Mouse (Mus musculus): ENCODE data around the gene Cubn. TPM values are rescaled to one million over a fixed set of nuclear protein-coding genes. Genes with fewer than 3 reads are reported as not detected.
A peak's percentile ranks its signal among the peaks of the same experiment; 100 is the strongest.

Cubn gene
- polyA plus RNA-seq, 1 experiment from 2014 or later = 0.32 TPM

DNA sequence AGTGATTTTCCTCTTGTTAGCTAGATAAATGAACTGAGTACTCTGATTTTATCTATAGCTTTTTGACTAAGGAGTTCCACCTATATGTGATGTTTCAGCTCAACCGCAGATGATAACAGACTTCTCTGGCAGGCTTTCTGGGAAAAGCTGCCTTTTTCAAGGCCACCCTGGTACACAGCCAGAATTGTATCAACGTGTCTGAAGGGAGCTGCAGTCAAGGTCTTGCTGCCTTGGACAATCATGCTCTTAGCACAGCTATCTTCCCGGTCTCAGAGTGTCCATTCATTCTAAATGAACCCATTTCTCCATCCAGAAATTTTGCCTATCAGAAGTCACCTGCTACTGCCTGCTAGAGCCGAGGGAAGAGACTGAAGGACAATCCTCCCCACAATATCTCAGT lies 35.9 kb upstream of the Cubn start:
- no peak overlapping the region for H3K9ac ChIP-seq (replicated peaks; ENCODE audit: low read length)
- H3K27me3 ChIP-seq (ENCODE audit: control insufficient read depth, insufficient read depth, low read length) = no peaks in the 10 kb centered on the region
- DNase-seq (ENCODE audit: low spot score) (no peak), ATAC-seq (replicated peaks; ENCODE audit: insufficient number of reproducible peaks, low FRiP score, low TSS enrichment, low read depth) (no peak)
- H3K4me3 ChIP-seq (ENCODE audit: low read depth, low read length) = no peak overlapping the region
- WGBS = 80% methylated on average over 4 of the region's 4 CpGs
- no peak overlapping the region for H3K27ac ChIP-seq (replicated peaks; ENCODE audit: low read depth, low read length)
- H3K36me3 ChIP-seq (replicated peaks; ENCODE audit: control insufficient read depth, insufficient read depth, low read depth, low read length) = no peaks in the 10 kb centered on the region
- H3K9me3 ChIP-seq (replicated peaks; ENCODE audit: control insufficient read depth, low read length) = no peaks in the 10 kb centered on the region
- no peak overlapping the region for H3K4me2 ChIP-seq (ENCODE audit: low read depth, low read length)
- no peaks in the 10 kb centered on the region for H3K4me1 ChIP-seq (ENCODE audit: control insufficient read depth, insufficient read depth, low read length)

DNA sequence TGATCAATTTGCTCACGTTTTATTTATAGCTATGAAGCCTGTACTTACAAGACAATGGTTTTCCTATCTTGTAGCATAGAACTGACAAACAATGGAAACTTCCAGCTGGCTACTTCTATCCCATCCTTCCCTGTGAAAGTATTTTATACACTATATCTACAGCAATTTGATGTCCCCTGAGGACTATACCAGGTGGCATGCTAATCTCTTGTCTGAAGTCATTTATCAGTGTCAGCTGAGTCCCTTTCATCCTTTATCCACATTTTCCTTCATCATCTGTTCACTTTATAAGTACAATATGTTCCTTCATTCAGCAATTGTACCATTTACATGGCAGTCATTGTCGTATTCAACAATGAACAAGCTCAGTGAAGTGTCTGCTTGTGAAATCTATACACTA lies 35.5 kb upstream of the Cubn start:
- no peaks in the 10 kb centered on the region for H3K36me3 ChIP-seq (replicated peaks; ENCODE audit: control insufficient read depth, insufficient read depth, low read depth, low read length)
- no peaks in the 10 kb centered on the region for H3K4me1 ChIP-seq (ENCODE audit: control insufficient read depth, insufficient read depth, low read length)
- ATAC-seq (replicated peaks; ENCODE audit: insufficient number of reproducible peaks, low FRiP score, low TSS enrichment, low read depth) (no peak), DNase-seq (ENCODE audit: low spot score) (no peak)
- H3K27ac ChIP-seq (replicated peaks; ENCODE audit: low read depth, low read length) = no peak overlapping the region
- no peak overlapping the region for H3K9ac ChIP-seq (replicated peaks; ENCODE audit: low read length)
- H3K4me2 ChIP-seq (ENCODE audit: low read depth, low read length) = no peak overlapping the region
- no peaks in the 10 kb centered on the region for H3K9me3 ChIP-seq (replicated peaks; ENCODE audit: control insufficient read depth, low read length)
- H3K27me3 ChIP-seq (ENCODE audit: control insufficient read depth, insufficient read depth, low read length) = no peaks in the 10 kb centered on the region
- WGBS = 61% methylated on average over 2 of the region's 2 CpGs
- no peak overlapping the region for H3K4me3 ChIP-seq (ENCODE audit: low read depth, low read length)

- Histone ChIP-seq H3K4me3 (ENCODE audit: low read depth, low read length) (no peak overlapping the region), H3K9me3 (replicated peaks; ENCODE audit: control insufficient read depth, low read length) (no peaks in the 10 kb centered on the region), H3K4me2 (ENCODE audit: low read depth, low read length) (no peak overlapping the region), H3K27me3 (ENCODE audit: control insufficient read depth, insufficient read depth, low read length) (no peaks in the 10 kb centered on the region), H3K4me1 (ENCODE audit: control insufficient read depth, insufficient read depth, low read length) (no peaks in the 10 kb centered on the region), H3K36me3 (replicated peaks; ENCODE audit: control insufficient read depth, insufficient read depth, low read depth, low read length) (no peaks in the 10 kb centered on the region), H3K9ac (replicated peaks; ENCODE audit: low read length) (no peak overlapping the region), H3K27ac (replicated peaks; ENCODE audit: low read depth, low read length) (no peak overlapping the region)
- DNase-seq (ENCODE audit: low spot score) = no peak
- WGBS = 90% methylated on average over 2 of the region's 2 CpGs
- ATAC-seq (replicated peaks; ENCODE audit: insufficient number of reproducible peaks, low FRiP score, low TSS enrichment, low read depth) = no peak
Observed at GRCm38 (mm10) chr2:13526205-13526604, 34.6 kb upstream of the Cubn start.

GRCm38 (mm10) chr2:13523540-13524456 lies 32.2 kb upstream of the Cubn start:
- no peaks in the 10 kb centered on the region for H3K27me3 ChIP-seq (ENCODE audit: control insufficient read depth, insufficient read depth, low read length)
- H3K9ac ChIP-seq (replicated peaks; ENCODE audit: low read length) = no peak overlapping the region
- no peak for DNase-seq (ENCODE audit: low spot score)
- no peak overlapping the region for H3K4me3 ChIP-seq (ENCODE audit: low read depth, low read length)
- 0 out of 2 replicates have a peak, but pooled peaks have one; percentile 52 for ATAC-seq (replicated peaks; ENCODE audit: insufficient number of reproducible peaks, low FRiP score, low TSS enrichment, low read depth)
- 64% methylated on average over 8 of the region's 8 CpGs for WGBS
- H3K36me3 ChIP-seq (replicated peaks; ENCODE audit: control insufficient read depth, insufficient read depth, low read depth, low read length) = no peaks in the 10 kb centered on the region
- H3K27ac ChIP-seq (replicated peaks; ENCODE audit: low read depth, low read length) = no peak overlapping the region
- no peaks in the 10 kb centered on the region for H3K9me3 ChIP-seq (replicated peaks; ENCODE audit: control insufficient read depth, low read length)
- no peak overlapping the region for H3K4me2 ChIP-seq (ENCODE audit: low read depth, low read length)
- H3K4me1 ChIP-seq (ENCODE audit: control insufficient read depth, insufficient read depth, low read length) = no peaks in the 10 kb centered on the region

- DNase-seq (ENCODE audit: low spot score) (no peak), ATAC-seq (replicated peaks; ENCODE audit: insufficient number of reproducible peaks, low FRiP score, low TSS enrichment, low read depth) (no peak)
- WGBS = 71% methylated on average over 8 of the region's 8 CpGs
- no peaks in the 10 kb centered on the region for H3K9me3 ChIP-seq (replicated peaks; ENCODE audit: control insufficient read depth, low read length)
- no peak overlapping the region for H3K4me2 ChIP-seq (ENCODE audit: low read depth, low read length)
- no peaks in the 10 kb centered on the region for H3K36me3 ChIP-seq (replicated peaks; ENCODE audit: control insufficient read depth, insufficient read depth, low read depth, low read length)
- H3K9ac ChIP-seq (replicated peaks; ENCODE audit: low read length) = no peak overlapping the region
- no peaks in the 10 kb centered on the region for H3K27me3 ChIP-seq (ENCODE audit: control insufficient read depth, insufficient read depth, low read length)
- no peak overlapping the region for H3K27ac ChIP-seq (replicated peaks; ENCODE audit: low read depth, low read length)
- no peak overlapping the region for H3K4me3 ChIP-seq (ENCODE audit: low read depth, low read length)
- H3K4me1 ChIP-seq (ENCODE audit: control insufficient read depth, insufficient read depth, low read length) = no peaks in the 10 kb centered on the region
Observed at GRCm38 (mm10) chr2:13522106-13522505, 30.5 kb upstream of the Cubn start.

DNA sequence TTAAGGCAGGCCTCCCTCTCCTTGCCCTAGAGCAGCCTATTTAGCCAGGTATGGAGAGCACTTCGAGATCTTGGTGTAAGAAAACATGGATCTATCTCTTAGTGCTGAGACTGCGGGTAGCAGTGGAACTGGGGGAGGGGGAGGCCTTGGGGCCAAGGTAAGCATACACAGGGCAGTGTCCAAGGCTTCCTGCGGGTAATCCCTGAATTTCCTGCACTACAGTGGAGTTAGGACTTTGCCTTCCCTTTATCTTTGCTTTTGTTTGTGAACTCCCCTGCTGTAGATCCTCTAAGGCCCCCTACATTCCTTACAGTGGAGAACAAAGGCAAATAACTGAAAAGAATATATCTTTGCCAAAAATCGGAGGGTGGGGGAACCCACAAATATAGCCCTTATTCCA lies 23.3 kb upstream of the Cubn start:
- ATAC-seq (replicated peaks; ENCODE audit: insufficient number of reproducible peaks, low FRiP score, low TSS enrichment, low read depth) = no peak
- no peak overlapping the region for H3K27ac ChIP-seq (replicated peaks; ENCODE audit: low read depth, low read length)
- H3K36me3 ChIP-seq (replicated peaks; ENCODE audit: control insufficient read depth, insufficient read depth, low read depth, low read length) = no peaks in the 10 kb centered on the region
- H3K4me3 ChIP-seq (ENCODE audit: low read depth, low read length) = no peak overlapping the region
- no peak overlapping the region for H3K4me2 ChIP-seq (ENCODE audit: low read depth, low read length)
- no peak for DNase-seq (ENCODE audit: low spot score)
- H3K9me3 ChIP-seq (replicated peaks; ENCODE audit: control insufficient read depth, low read length) = no peaks in the 10 kb centered on the region
- WGBS = 49% methylated on average over 4 of the region's 4 CpGs
- H3K4me1 ChIP-seq (ENCODE audit: control insufficient read depth, insufficient read depth, low read length) = no peaks in the 10 kb centered on the region
- H3K9ac ChIP-seq (replicated peaks; ENCODE audit: low read length) = no peak overlapping the region
- H3K27me3 ChIP-seq (ENCODE audit: control insufficient read depth, insufficient read depth, low read length) = no peaks in the 10 kb centered on the region

- Histone ChIP-seq H3K9ac (replicated peaks; ENCODE audit: low read length) (no peak overlapping the region), H3K27ac (replicated peaks; ENCODE audit: low read depth, low read length) (no peak overlapping the region), H3K27me3 (ENCODE audit: control insufficient read depth, insufficient read depth, low read length) (no peaks in the 10 kb centered on the region), H3K4me1 (ENCODE audit: control insufficient read depth, insufficient read depth, low read length) (no peaks in the 10 kb centered on the region), H3K36me3 (replicated peaks; ENCODE audit: control insufficient read depth, insufficient read depth, low read depth, low read length) (no peaks in the 10 kb centered on the region), H3K4me2 (ENCODE audit: low read depth, low read length) (no peak overlapping the region), H3K9me3 (replicated peaks; ENCODE audit: control insufficient read depth, low read length) (no peaks in the 10 kb centered on the region), H3K4me3 (ENCODE audit: low read depth, low read length) (no peak overlapping the region)
- ATAC-seq (replicated peaks; ENCODE audit: insufficient number of reproducible peaks, low FRiP score, low TSS enrichment, low read depth) (no peak), DNase-seq (ENCODE audit: low spot score) (no peak)
- WGBS = 84% methylated on average over 2 of the region's 2 CpGs
Observed at GRCm38 (mm10) chr2:13502717-13503116, 11.1 kb upstream of the Cubn start.

DNA sequence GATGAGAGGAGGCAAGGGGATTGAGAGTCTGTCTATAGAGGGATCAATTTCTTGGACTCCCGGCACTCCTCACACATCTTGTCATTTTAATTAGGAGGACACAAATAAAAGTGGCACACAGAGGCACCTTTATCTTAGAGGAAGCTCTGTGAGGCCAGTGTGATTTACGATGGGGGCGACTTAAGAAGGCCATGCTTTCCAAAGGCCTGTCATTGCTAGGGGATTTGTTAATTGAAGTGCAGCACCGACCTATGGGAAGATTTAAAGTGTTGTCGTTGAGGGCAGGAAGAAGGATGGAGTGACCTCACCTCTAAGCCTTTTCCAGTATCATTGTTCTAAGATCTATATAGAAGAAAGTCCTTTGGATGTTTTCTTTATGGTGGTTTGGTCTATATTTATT lies 9.9 kb upstream of the Cubn start:
- Histone ChIP-seq H3K4me1 (ENCODE audit: control insufficient read depth, insufficient read depth, low read length) (no peaks in the 10 kb centered on the region), H3K4me3 (ENCODE audit: low read depth, low read length) (no peak overlapping the region), H3K9ac (replicated peaks; ENCODE audit: low read length) (no peak overlapping the region), H3K36me3 (replicated peaks; ENCODE audit: control insufficient read depth, insufficient read depth, low read depth, low read length) (no peaks in the 10 kb centered on the region), H3K9me3 (replicated peaks; ENCODE audit: control insufficient read depth, low read length) (no peaks in the 10 kb centered on the region), H3K27me3 (ENCODE audit: control insufficient read depth, insufficient read depth, low read length) (no peaks in the 10 kb centered on the region), H3K27ac (replicated peaks; ENCODE audit: low read depth, low read length) (no peak overlapping the region), H3K4me2 (ENCODE audit: low read depth, low read length) (no peak overlapping the region)
- ATAC-seq (replicated peaks; ENCODE audit: insufficient number of reproducible peaks, low FRiP score, low TSS enrichment, low read depth) (no peak), DNase-seq (ENCODE audit: low spot score) (no peak)
- WGBS = 55% methylated on average over 5 of the region's 5 CpGs

All from embryonic facial prominence, embryonic 11.5 days (tissue).